Mouse (Mus musculus): ENCODE measurements at regions not wholly inside any gene's neighbourhood (a gene's known extent, or its start where the extent isn't known, plus 50 kb on each side); places are given as distances from the start of the nearest gene placed in this dataset.

- H3K9me3 ChIP-seq (replicated peaks) = no peaks in the 10 kb centered on the region
- no peak overlapping the region for H3K4me3 ChIP-seq
- H3K27me3 ChIP-seq (ENCODE audit: low read depth, poor library complexity, severe bottlenecking) = no peaks in the 10 kb centered on the region
- no peak overlapping the region for H3K27ac ChIP-seq (replicated peaks)
- WGBS = 34% methylated on average over 5 of the region's 5 CpGs
- peak; percentile 21 for DNase-seq (ENCODE audit: low spot score)
- H3K36me3 ChIP-seq = no peaks in the 10 kb centered on the region
- no peaks in the 10 kb centered on the region; the same call in 1 of the 2 replicates for H3K4me1 ChIP-seq
These were observed 54.2 kb upstream of the Rfpl4b start for GRCm38 (mm10) chr10:38875667-38876245.

GRCm38 (mm10) chr10:38879271-38879670, 57.7 kb upstream of the Rfpl4b start:
- Histone ChIP-seq H3K9me3 (replicated peaks) (no peaks in the 10 kb centered on the region), H3K4me1 (peaks cover under 1% of the 10 kb centered on the region), H3K27me3 (ENCODE audit: low read depth, poor library complexity, severe bottlenecking) (no peaks in the 10 kb centered on the region), H3K36me3 (no peaks in the 10 kb centered on the region), H3K4me3 (no peak overlapping the region), H3K27ac (replicated peaks) (no peak overlapping the region)
- 93% methylated on average over 7 of the region's 7 CpGs for WGBS
- DNase-seq (ENCODE audit: low spot score) = no peak

GRCm38 (mm10) chr10:38880642-38881187, 59.1 kb upstream of the Rfpl4b start:
- H3K27ac ChIP-seq (replicated peaks) = no peak overlapping the region
- peaks cover 4% of the 10 kb centered on the region for H3K4me1 ChIP-seq
- WGBS = 87% methylated on average over 7 of the region's 7 CpGs
- H3K27me3 ChIP-seq (ENCODE audit: low read depth, poor library complexity, severe bottlenecking) = no peaks in the 10 kb centered on the region
- H3K4me3 ChIP-seq = no peak overlapping the region
- no peak for DNase-seq (ENCODE audit: low spot score)
- no peaks in the 10 kb centered on the region for H3K9me3 ChIP-seq (replicated peaks)
- H3K36me3 ChIP-seq = no peaks in the 10 kb centered on the region

DNA sequence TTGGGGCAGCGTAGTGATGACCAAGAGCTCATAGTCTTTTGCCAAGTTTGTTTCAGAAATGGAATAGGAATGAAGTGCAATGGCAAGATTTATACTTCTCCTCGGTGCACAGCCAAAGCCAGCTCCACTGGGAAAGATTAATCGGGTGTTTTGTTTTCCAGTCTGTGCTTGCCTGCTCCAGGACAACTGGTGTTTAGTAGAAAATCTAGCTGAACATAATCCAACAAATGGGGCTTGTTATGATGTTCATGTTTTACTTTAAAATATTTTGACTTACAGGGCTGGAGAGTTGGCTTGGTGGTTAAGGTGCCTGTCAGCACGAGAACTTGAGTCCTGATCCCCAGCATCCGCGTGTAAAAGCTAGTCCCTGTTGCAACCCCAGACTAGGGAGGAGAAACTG, 60.6 kb upstream of the Rfpl4b start:
- no peak overlapping the region for H3K4me3 ChIP-seq
- no peak for DNase-seq (ENCODE audit: low spot score)
- H3K4me1 ChIP-seq = peaks cover 7% of the 10 kb centered on the region; the same call in 1 of the 2 replicates
- WGBS = 90% methylated on average over 6 of the region's 6 CpGs
- H3K27ac ChIP-seq (replicated peaks) = no peak overlapping the region
- no peaks in the 10 kb centered on the region for H3K9me3 ChIP-seq (replicated peaks)
- H3K27me3 ChIP-seq (ENCODE audit: low read depth, poor library complexity, severe bottlenecking) = no peaks in the 10 kb centered on the region
- H3K36me3 ChIP-seq = no peaks in the 10 kb centered on the region

DNA sequence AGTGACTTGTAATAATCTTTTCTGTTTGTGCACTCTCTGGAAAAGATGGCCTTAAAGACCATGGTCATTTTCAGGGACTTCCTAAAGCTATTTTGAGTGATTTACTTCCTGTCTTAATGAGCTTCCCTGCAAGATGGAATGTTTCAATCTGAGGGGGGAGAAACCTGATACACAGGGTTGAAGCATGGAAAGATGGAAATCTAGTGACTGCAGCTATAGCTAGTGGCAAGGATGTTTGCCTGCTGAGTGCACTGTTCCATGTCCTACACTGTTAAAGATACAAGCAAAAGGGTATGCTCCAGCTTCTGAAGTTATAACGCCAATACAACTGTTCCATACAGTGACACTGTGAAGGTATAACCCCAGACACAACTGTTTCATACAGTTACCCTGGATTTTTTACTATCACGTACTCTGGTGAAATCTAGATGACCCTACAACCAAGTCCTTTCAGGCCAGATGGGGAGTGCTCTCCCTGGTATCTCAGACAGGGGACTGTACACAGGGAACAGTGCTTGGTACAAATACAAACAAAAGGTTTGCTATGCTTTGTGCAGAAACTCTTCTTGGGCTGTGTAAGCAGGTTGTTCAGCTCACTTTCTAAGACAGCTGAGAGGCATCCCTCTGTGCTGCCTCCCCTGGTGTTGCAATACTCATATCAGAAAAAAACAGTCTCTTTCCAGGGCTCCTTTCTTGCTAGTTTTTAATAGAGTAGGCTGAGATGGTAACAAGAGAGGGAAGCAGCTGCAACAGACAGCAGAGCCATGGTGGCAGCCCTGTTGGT, 62.4 kb upstream of the Rfpl4b start:
- Histone ChIP-seq H3K27me3 (ENCODE audit: low read depth, poor library complexity, severe bottlenecking) (no peaks in the 10 kb centered on the region), H3K27ac (replicated peaks) (0 out of 2 replicates have a peak overlapping the region, but pooled peaks have one; percentile 2), H3K4me3 (no peak overlapping the region), H3K9me3 (replicated peaks) (no peaks in the 10 kb centered on the region), H3K4me1 (peaks cover 7% of the 10 kb centered on the region; the same call in 1 of the 2 replicates), H3K36me3 (no peaks in the 10 kb centered on the region)
- DNase-seq (ENCODE audit: low spot score) = no peak
- WGBS = 82% methylated on average over 2 of the region's 2 CpGs

GRCm38 (mm10) chr10:38884641-38885040, 63.1 kb upstream of the Rfpl4b start:
- no peak overlapping the region for H3K4me3 ChIP-seq
- H3K27ac ChIP-seq (replicated peaks) = peak overlapping the region; percentile 2; the same call in 1 of the 2 replicates
- DNase-seq (ENCODE audit: low spot score) = no peak
- no peaks in the 10 kb centered on the region for H3K36me3 ChIP-seq
- H3K4me1 ChIP-seq = peaks cover 7% of the 10 kb centered on the region; the same call in 1 of the 2 replicates
- 73% methylated on average over 4 of the region's 4 CpGs for WGBS
- no peaks in the 10 kb centered on the region for H3K27me3 ChIP-seq (ENCODE audit: low read depth, poor library complexity, severe bottlenecking)
- H3K9me3 ChIP-seq (replicated peaks) = no peaks in the 10 kb centered on the region

GRCm38 (mm10) chr10:38886441-38886840, 64.9 kb upstream of the Rfpl4b start:
- DNase-seq (ENCODE audit: low spot score) = no peak
- no peak overlapping the region for H3K4me3 ChIP-seq
- no peaks in the 10 kb centered on the region for H3K9me3 ChIP-seq (replicated peaks)
- no peaks in the 10 kb centered on the region for H3K36me3 ChIP-seq
- peaks cover 7% of the 10 kb centered on the region; the same call in 1 of the 2 replicates for H3K4me1 ChIP-seq
- no peaks in the 10 kb centered on the region for H3K27me3 ChIP-seq (ENCODE audit: low read depth, poor library complexity, severe bottlenecking)
- H3K27ac ChIP-seq (replicated peaks) = no peak overlapping the region
- WGBS = 81% methylated on average over 2 of the region's 2 CpGs

- H3K27ac ChIP-seq (replicated peaks) = no peak overlapping the region
- peaks cover 7% of the 10 kb centered on the region; the same call in 1 of the 2 replicates for H3K4me1 ChIP-seq
- 87% methylated on average over 9 of the region's 9 CpGs for WGBS
- H3K27me3 ChIP-seq (ENCODE audit: low read depth, poor library complexity, severe bottlenecking) = no peaks in the 10 kb centered on the region
- H3K36me3 ChIP-seq = no peaks in the 10 kb centered on the region
- no peak for DNase-seq (ENCODE audit: low spot score)
- H3K9me3 ChIP-seq (replicated peaks) = no peaks in the 10 kb centered on the region
- H3K4me3 ChIP-seq = no peak overlapping the region
These were observed 66.3 kb upstream of the Rfpl4b start for GRCm38 (mm10) chr10:38887896-38888295.

DNA sequence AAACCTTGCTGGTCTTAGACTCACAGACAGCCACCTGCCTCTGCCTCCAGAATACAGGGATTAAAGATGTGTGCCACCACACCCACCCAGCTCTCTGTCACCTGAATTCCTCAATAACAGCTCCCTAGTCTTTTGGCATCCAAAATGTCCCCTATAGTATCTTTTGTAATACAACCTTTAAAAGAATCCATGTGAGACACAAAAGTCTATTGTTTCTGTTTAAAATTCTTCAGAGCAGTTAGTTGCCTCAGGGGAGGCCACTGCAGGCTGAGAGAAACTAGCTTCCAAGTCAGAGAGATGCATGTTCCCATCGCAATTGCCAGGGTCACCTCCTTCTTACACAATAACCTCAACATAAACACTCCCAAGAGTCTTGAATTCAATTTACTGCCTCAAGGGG, 70.6 kb upstream of the Lama4 start:
- H3K4me1 ChIP-seq = no peaks in the 10 kb centered on the region
- no peak for DNase-seq (ENCODE audit: low spot score)
- 76% methylated on average over 1 of the region's 1 CpGs for WGBS
- no peaks in the 10 kb centered on the region for H3K27me3 ChIP-seq (ENCODE audit: low read depth, poor library complexity, severe bottlenecking)
- no peaks in the 10 kb centered on the region for H3K36me3 ChIP-seq
- H3K27ac ChIP-seq (replicated peaks) = no peak overlapping the region
- no peaks in the 10 kb centered on the region for H3K9me3 ChIP-seq (replicated peaks)
- H3K4me3 ChIP-seq = no peak overlapping the region

DNA sequence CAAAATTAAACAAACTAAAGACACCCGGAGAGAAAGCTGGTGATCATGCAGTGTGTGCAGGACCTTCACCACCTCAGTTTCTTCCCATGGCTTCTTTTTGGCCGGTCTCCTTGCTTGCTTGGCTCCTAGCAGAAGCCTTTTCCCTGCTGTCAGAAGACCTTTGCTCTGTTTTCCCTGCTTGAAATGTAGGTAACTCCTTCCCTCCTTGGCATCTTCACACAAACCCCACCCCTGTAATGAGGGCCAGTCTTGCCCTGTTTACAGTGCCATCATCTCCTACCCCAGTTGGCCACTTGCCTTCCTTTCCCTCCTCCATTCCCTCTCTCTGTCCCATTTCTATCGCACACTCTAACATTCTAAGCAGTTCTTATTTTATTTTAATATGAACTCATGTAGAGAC, 69.7 kb upstream of the Lama4 start:
- Histone ChIP-seq H3K27ac (replicated peaks) (no peak overlapping the region), H3K4me3 (no peak overlapping the region), H3K9me3 (replicated peaks) (no peaks in the 10 kb centered on the region), H3K27me3 (ENCODE audit: low read depth, poor library complexity, severe bottlenecking) (no peaks in the 10 kb centered on the region), H3K36me3 (no peaks in the 10 kb centered on the region), H3K4me1 (no peaks in the 10 kb centered on the region)
- no peak for DNase-seq (ENCODE audit: low spot score)
- WGBS = 91% methylated on average over 3 of the region's 3 CpGs

DNA sequence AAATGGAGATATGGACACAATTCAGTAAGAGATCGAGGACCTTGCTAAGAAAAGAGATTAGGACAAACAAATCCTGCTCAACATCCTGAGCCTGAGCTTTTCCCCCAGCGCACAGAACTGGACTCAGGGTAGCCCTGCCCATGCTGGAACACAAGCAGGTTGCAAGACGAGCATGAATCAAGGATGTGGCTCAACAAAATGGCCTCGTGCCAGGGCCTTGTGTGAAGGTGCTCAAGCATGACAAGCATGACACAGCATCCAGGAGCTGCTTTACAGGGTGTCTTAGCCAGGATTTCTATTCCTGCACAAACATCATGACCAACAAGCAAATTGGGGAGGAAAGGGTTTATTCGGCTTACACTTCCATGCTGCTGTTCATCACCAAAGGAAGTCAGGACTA, 67.7 kb upstream of the Lama4 start:
- DNase-seq (ENCODE audit: low spot score) = no peak
- no peaks in the 10 kb centered on the region for H3K36me3 ChIP-seq
- H3K27me3 ChIP-seq (ENCODE audit: low read depth, poor library complexity, severe bottlenecking) = no peaks in the 10 kb centered on the region
- no peaks in the 10 kb centered on the region for H3K9me3 ChIP-seq (replicated peaks)
- H3K4me3 ChIP-seq = no peak overlapping the region
- H3K4me1 ChIP-seq = no peaks in the 10 kb centered on the region
- no peak overlapping the region for H3K27ac ChIP-seq (replicated peaks)
- WGBS = 80% methylated on average over 5 of the region's 5 CpGs

DNA sequence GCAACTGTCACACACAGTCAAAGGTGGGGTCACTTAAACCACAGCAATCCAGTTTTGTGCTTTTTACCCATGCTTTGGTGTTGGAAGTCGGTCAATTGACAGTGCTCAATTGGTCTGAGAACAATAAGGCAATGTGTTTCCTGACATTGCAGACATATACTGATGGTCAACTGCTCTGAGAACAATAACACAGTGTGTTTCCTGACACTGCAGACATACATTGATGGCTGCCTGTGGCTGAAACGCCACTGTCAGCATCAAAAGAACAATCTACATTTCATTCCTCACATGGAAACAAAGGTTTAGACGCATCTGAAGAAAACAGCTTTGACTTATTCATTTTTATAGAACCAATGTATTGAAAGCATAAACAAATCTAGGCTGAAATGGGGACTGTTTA, 59.2 kb upstream of the Lama4 start:
- 64% methylated on average over 3 of the region's 3 CpGs for WGBS

GRCm38 (mm10) chr10:38907835-38908234, 57.5 kb upstream of the Lama4 start:
- Histone ChIP-seq H3K27me3 (ENCODE audit: low read depth, poor library complexity, severe bottlenecking) (no peaks in the 10 kb centered on the region), H3K4me3 (no peak overlapping the region), H3K36me3 (no peaks in the 10 kb centered on the region), H3K27ac (replicated peaks) (no peak overlapping the region), H3K4me1 (0 out of 2 replicates have a peak, but pooled peaks cover 3% of the 10 kb centered on the region), H3K9me3 (replicated peaks) (no peaks in the 10 kb centered on the region)
- 82% methylated on average over 2 of the region's 2 CpGs for WGBS
- DNase-seq (ENCODE audit: low spot score) = no peak

More for the DNA sequence above, 59.2 kb upstream of the Lama4 start:
- H3K4me3 ChIP-seq = no peak overlapping the region
- no peaks in the 10 kb centered on the region for H3K9me3 ChIP-seq (replicated peaks)
- H3K4me1 ChIP-seq = 0 out of 2 replicates have a peak, but pooled peaks cover 3% of the 10 kb centered on the region
- no peak overlapping the region for H3K27ac ChIP-seq (replicated peaks)
- H3K27me3 ChIP-seq (ENCODE audit: low read depth, poor library complexity, severe bottlenecking) = no peaks in the 10 kb centered on the region
- no peaks in the 10 kb centered on the region for H3K36me3 ChIP-seq
- no peak for DNase-seq (ENCODE audit: low spot score)
